Mouse (Mus musculus) lung, adult 2 months (tissue): ENCODE results near the gene Aspm.

Experiments used
- CTCF ChIP-seq: fragments of 200-500 bp; IDR thresholded peaks from 2 replicates; pipeline ENCODE4 v1.5.1; 2011; ENCODE audit warnings: mild to moderate bottlenecking, low read length, control low read depth; ENCODE audit not compliant: insufficient read depth
- POLR2A ChIP-seq: fragments of 200-500 bp; IDR thresholded peaks from 2 replicates; pipeline ENCODE4 v1.6.1; 2011; ENCODE audit warnings: low read depth, mild to moderate bottlenecking, control low read depth, low read length, borderline replicate concordance; ENCODE audit errors: extremely low read depth

DNA sequence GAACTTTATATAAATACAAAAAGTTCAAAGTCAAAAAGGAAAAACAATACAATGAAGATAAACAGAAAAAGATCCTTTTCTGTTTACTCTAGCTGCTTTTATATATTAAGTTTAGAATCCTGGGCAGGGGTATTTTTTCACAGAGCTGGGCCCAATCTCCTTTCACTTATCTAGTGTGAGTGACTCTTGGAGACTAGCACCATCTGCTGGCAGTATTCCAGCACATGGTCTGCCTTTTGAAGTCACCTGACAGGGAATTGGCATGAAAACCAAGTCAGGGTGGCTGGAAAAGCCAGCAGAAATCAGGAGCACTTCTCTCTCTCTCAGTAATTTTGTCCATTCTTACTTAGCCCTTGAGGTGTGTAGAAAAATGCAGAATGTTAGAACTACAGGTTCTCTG, 16.2 kb upstream of the Aspm start:
- TF ChIP-seq CTCF, result no peak
- TF ChIP-seq POLR2A, result no peak
